ENCODE assay signal across 16 mouse cellular contexts in the genomic region with DNA sequence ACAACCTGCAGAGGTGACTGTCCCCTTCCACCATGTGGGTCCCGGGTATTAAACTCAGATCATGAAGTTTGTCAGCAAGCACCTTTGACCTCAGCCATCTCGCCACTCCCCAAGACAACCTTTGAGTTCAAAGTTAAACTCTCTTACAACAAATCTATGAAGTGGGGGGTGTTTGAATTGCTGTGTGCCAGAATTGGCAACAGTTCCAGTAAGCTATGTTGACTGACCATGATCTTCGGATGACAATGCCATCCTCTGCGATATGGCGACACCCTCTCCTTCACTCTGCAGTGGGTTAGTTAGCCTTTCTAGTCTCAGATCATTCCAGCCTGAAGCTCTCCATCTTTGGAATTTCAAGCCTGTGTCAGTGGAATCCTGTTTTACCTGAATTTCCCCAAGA.
"Had no signal": no experiment of that assay in that cellular context is flagged by ENCODE, and none has a peak within 500 bp of the region (broad histone marks: within the 10 kb centered on the region; RNA-seq: fewer than 3 reads in every experiment).

No protein-coding gene starts in this region.

- H3K4me2 ChIP-seq: liver, embryonic 13.5 days; lung, embryonic 14.5 days; midbrain, embryonic 12.5 days; neural tube, embryonic 13.5 days; neural tube, embryonic 15.5 days had no signal

- H3K4me3 ChIP-seq: liver, embryonic 13.5 days; midbrain, embryonic 10.5 days; midbrain, embryonic 12.5 days; myocyte; neural tube, embryonic 13.5 days; neural tube, embryonic 15.5 days had no signal

- H3K27ac ChIP-seq: liver, embryonic 13.5 days; midbrain, embryonic 10.5 days; midbrain, embryonic 12.5 days; neural tube, embryonic 15.5 days had no signal

- H3K36me3 ChIP-seq: liver, embryonic 13.5 days; midbrain, embryonic 10.5 days; midbrain, embryonic 12.5 days; neural tube, embryonic 13.5 days; neural tube, embryonic 15.5 days had no signal

- H3K9ac ChIP-seq: liver, embryonic 13.5 days; lung, embryonic 14.5 days; midbrain, embryonic 12.5 days; neural tube, embryonic 13.5 days; neural tube, embryonic 15.5 days had no signal

- H3K9me3 ChIP-seq: liver, embryonic 13.5 days; midbrain, embryonic 10.5 days; midbrain, embryonic 12.5 days; neural tube, embryonic 13.5 days; neural tube, embryonic 15.5 days had no signal

- DNase-seq: liver, embryonic 13.5 days; lung, adult 18-20 months; lung, embryonic 14.5 days; lung, postnatal 10 days; lung, postnatal 4 days; midbrain, embryonic 14.5 days; right cerebral cortex, postnatal 14 days; thymus, adult 18-20 months; thymus, postnatal 14 days; thymus, postnatal 36 days had no signal

- ATAC-seq: midbrain, embryonic 16.5 days had no signal

- H3K27me3 ChIP-seq: liver, embryonic 13.5 days; midbrain, embryonic 12.5 days; neural tube, embryonic 13.5 days; neural tube, embryonic 15.5 days had no signal
